Mouse (Mus musculus) liver, embryonic 11.5 days (tissue): ENCODE data around the gene Vmn1r7. TPM values are rescaled to one million over a fixed set of nuclear protein-coding genes. Genes with fewer than 3 reads are reported as not detected.
"Not testable (repeated sequence)": the region's sequence is repeated elsewhere in the genome, so short reads cannot be mapped to it uniquely, and the experiment has no call there.

ENCODE experiments used
- ATAC-seq: fragments of 200-750 bp; cut with Nextera tagmentation; replicated peaks from 2 replicates; pipeline ENCODE4 v1.8.0; 2017; ENCODE audit warnings: moderate number of reproducible peaks, mild to moderate bottlenecking, moderate TSS enrichment, moderate library complexity; ENCODE audit not compliant: low FRiP score
- DNase-seq: peaks from one replicate; pipeline ENCODE4 v3.0.0-alpha.2; 2017; ENCODE audit warnings: low spot score
- H3K27ac ChIP-seq: fragments of 300-500 bp; sonication (generic); 2 replicates; pipeline ENCODE4 v1.5.1; 2014; ENCODE audit warnings: mild to moderate bottlenecking, low read depth, low read length, control low read depth
- H3K27me3 ChIP-seq: fragments of 300-500 bp; sonication (generic); replicated peaks from 2 replicates; pipeline ENCODE4 v1.6.1; 2014; ENCODE audit warnings: low read length, mixed read lengths; ENCODE audit not compliant: control insufficient read depth, insufficient read depth
- H3K36me3 ChIP-seq: fragments of 300-500 bp; sonication (generic); 2 replicates; pipeline ENCODE4 v1.6.1; 2014; ENCODE audit warnings: mild to moderate bottlenecking, low read length, moderate library complexity, mixed read lengths; ENCODE audit not compliant: control insufficient read depth, insufficient read depth
- H3K4me1 ChIP-seq: fragments of 300-500 bp; sonication (generic); replicated peaks from 2 replicates; pipeline ENCODE4 v1.6.1; 2014; ENCODE audit warnings: low read length, mixed read lengths; ENCODE audit not compliant: control insufficient read depth, insufficient read depth
- H3K4me2 ChIP-seq: fragments of 300-500 bp; sonication (generic); 2 replicates; pipeline ENCODE4 v1.6.1; 2014; ENCODE audit warnings: mild to moderate bottlenecking, control low read depth, moderate library complexity
- H3K4me3 ChIP-seq: fragments of 300-500 bp; sonication (generic); 2 replicates; pipeline ENCODE4 v1.5.1; 2014; ENCODE audit warnings: low read depth, low read length, control low read depth
- H3K9ac ChIP-seq: fragments of 300-500 bp; sonication (generic); 2 replicates; pipeline ENCODE4 v1.6.1; 2014; ENCODE audit warnings: low read depth, low read length, control low read depth
- H3K9me3 ChIP-seq: fragments of 300-500 bp; sonication (generic); 2 replicates; pipeline ENCODE4 v1.6.1; 2016; ENCODE audit warnings: low read length, inconsistent platforms, mixed read lengths; ENCODE audit not compliant: control insufficient read depth
- WGBS: fragments of 180-500 bp; shearing (Covaris S2); extraction: QIAGEN DNeasy Blood & Tissue Kit; methylation state at CpG from one replicate; pipeline ENCODE4 v1.1.7; 2014; 5-methylcytosine and 5-hydroxymethylcytosine counted together
- polyA plus RNA-seq: library from polyadenylated mRNA; unstranded; fragments of >200 nt; fragmentation: Nextera tagmentation; extraction: Ambion mirVana; gene quantifications from 2 replicates; pipeline ENCODE4 v1.2.1, GENCODE M21; 2014

The Vmn1r7 gene
- not detected in 2 replicates for polyA plus RNA-seq

DNA sequence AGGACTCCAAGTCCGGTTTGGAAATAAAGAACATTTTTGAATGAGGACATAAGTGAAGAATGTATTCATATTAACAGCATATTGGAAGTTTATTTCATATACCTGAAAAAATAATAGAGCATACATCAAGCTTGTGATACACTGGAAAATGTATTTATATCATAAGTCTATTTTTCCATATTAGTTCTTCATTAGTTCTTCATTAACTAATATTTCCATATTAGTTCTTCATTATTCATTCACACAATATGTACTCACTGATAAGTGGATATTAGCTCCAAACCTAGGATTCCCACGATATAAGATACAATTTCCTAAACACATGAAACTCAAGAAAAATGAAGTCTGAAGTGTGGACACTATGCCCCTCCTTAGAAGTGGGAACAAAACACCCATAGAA lies at the start of gene Vmn1r7:
TSS of gene Vmn1r7 (minus strand) at position 101 of the 400 bp plus-strand sequence.
- H3K27me3 ChIP-seq, H3K4me3 ChIP-seq, H3K9ac ChIP-seq, DNase-seq, H3K27ac ChIP-seq, H3K9me3 ChIP-seq, H3K36me3 ChIP-seq, H3K4me2 ChIP-seq, H3K4me1 ChIP-seq, ATAC-seq: not testable (repeated sequence)
- WGBS, result 77% methylated on average over 2 of the region's 2 CpGs

DNA sequence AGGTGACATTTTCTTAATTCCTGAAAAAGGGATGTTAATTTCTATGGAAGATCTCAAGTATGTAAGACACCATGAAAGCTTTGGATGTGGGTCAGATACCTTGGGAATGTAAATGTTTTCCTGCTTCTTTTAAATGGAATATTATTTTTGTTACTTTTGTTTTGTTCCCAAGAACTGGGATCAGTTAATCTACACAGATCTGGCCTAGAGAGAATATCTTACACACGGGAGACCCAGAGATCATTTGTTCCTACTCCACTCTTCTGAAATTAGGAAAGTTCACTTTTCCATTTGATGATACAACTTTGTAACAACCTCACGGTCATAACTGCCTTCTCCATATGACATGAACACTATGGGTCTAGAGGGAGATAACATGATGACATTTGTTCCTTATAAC lies 41.4 kb upstream of the Vmn1r7 start, which contains the start of gene Vmn1r9:
TSS of gene Vmn1r9 (plus strand) at position 301 of the 400 bp plus-strand sequence.
- Histone ChIP-seq H3K9me3 (no peaks in the 10 kb centered on the region), H3K9ac (no peak within 1 kb of the TSS), H3K4me2 (no peak within 1 kb of the TSS), H3K27me3 (no peaks in the 10 kb centered on the region), H3K27ac (no peak within 1 kb of the TSS), H3K36me3 (no peaks in the 10 kb centered on the region), H3K4me3 (no peak within 1 kb of the TSS), H3K4me1 (no peaks in the 10 kb centered on the region)
- 80% methylated on average over 2 of the region's 2 CpGs for WGBS
- DNase-seq (no peak), ATAC-seq (no peak)

DNA sequence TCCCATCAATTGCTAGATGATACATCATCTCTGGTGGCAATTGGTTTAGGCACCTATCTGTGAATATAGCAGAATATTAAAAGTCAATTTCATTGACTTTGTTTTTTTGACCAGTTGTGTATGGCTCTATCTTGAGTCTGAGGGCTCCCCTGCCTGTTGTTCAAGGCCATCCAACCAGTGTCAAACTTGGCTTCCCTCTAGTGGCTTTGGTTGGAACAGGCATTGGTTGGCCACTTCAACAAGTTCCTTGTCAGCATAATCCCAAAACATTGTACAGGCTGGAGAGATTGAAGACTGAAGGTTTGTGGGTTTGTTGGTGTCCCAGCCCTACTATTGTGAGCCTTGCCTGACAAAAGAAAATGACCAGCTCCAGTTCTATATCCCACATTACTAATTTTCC lies 38.6 kb upstream of the Vmn1r7 start:
- DNase-seq (no peak), ATAC-seq (no peak)
- no peak overlapping the region for H3K4me3 ChIP-seq
- no peaks in the 10 kb centered on the region for H3K9me3 ChIP-seq
- H3K9ac ChIP-seq, result no peak overlapping the region
- no peak overlapping the region for H3K4me2 ChIP-seq
- no peaks in the 10 kb centered on the region for H3K4me1 ChIP-seq
- H3K36me3 ChIP-seq, result no peaks in the 10 kb centered on the region
- no peaks in the 10 kb centered on the region for H3K27me3 ChIP-seq
- H3K27ac ChIP-seq, result no peak overlapping the region

DNA sequence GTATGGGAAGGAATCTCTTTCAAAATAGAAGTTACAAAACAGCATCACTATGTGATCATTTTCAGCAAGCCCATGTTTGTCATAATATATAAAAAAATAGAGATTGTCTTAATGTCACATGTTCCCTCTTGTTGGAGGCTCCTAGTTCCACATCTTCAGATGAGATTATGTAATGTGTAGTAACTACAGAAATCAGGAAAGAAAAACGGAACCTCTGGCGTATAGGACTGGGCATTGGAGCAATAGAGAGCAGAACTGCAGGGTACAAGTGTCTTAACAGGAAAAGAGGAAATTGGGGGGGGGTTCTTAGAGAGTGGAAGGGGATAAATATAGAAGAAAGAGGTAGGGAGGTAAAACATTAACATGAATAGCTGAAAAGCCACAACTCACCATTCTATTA lies 9.6 kb upstream of the Vmn1r7 start:
- H3K4me3 ChIP-seq, result no peak overlapping the region
- H3K27ac ChIP-seq, result no peak overlapping the region
- WGBS, result 64% methylated on average over 2 of the region's 2 CpGs
- no peaks in the 10 kb centered on the region for H3K9me3 ChIP-seq
- no peaks in the 10 kb centered on the region for H3K4me1 ChIP-seq
- DNase-seq, result no peak
- no peak for ATAC-seq
- no peaks in the 10 kb centered on the region for H3K27me3 ChIP-seq
- H3K36me3 ChIP-seq, result no peaks in the 10 kb centered on the region
- no peak overlapping the region for H3K4me2 ChIP-seq
- H3K9ac ChIP-seq, result no peak overlapping the region

DNA sequence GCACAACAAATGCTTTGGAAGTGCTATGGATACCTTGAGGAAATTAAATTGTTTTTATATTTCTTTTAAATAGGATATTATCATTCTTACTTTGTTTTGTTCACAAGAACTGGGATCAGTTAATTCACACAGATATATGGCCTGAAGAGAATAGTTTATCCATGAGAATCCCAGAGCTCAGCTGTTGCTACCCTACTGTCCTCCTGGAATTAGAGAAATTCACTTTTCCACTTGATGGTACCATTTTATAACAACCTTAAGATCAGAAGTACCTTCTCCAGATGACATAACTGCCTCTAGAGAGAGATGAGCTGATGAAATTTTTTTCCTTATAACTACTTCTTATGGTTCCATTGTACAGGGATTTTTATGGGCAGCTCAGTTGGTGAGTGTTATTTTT lies 6.9 kb upstream of the Vmn1r7 start, which contains the start of gene Vmn1r8:
TSS of gene Vmn1r8 (plus strand) at position 301 of the 400 bp plus-strand sequence.
- ATAC-seq (no peak), DNase-seq (no peak)
- no peak within 1 kb of the TSS for H3K4me2 ChIP-seq
- H3K36me3 ChIP-seq, result no peaks in the 10 kb centered on the region
- H3K9ac ChIP-seq, result no peak within 1 kb of the TSS
- no peak within 1 kb of the TSS for H3K4me3 ChIP-seq
- H3K27me3 ChIP-seq, result no peaks in the 10 kb centered on the region
- no peaks in the 10 kb centered on the region for H3K9me3 ChIP-seq
- no peak within 1 kb of the TSS for H3K27ac ChIP-seq
- no peaks in the 10 kb centered on the region for H3K4me1 ChIP-seq

DNA sequence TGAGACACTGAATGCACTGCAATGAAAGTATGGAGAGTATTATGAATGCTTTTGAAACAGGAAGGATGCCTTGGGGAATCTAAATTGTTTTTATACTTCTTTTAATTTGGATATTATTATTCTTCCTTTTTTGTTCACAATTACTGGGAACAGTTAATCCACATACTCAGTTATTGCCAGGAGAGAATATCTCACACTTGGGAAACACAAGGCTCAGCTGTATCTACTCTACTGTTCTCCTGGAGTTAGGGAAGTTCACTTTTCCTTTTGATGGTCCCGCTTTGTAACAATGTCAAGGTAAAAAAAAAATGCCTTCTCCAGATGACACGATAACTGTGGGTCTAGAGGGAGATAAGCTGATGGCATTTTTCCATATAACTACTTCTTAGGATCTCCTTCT lies 28.2 kb downstream of the Vmn1r7 start, which contains the start of gene Vmn1r6:
TSS of gene Vmn1r6 (plus strand) at position 301 of the 400 bp plus-strand sequence.
- Histone ChIP-seq H3K9me3 (no peaks in the 10 kb centered on the region), H3K4me2 (no peak within 1 kb of the TSS), H3K4me1 (no peaks in the 10 kb centered on the region), H3K36me3 (no peaks in the 10 kb centered on the region), H3K9ac (no peak within 1 kb of the TSS), H3K4me3 (no peak within 1 kb of the TSS), H3K27ac (no peak within 1 kb of the TSS), H3K27me3 (no peaks in the 10 kb centered on the region)
- WGBS, result 76% methylated on average over 2 of the region's 2 CpGs
- ATAC-seq (no peak), DNase-seq (no peak)

Other genes with a start within 250 kb of the Vmn1r7 start
- gene Kbtbd2, start 227.5 kb downstream of the Vmn1r7 start, polyA plus RNA-seq, result 24.4 and 27.9 TPM in 2 replicates
- gene Fkbp9, start 193.3 kb downstream of the Vmn1r7 start, polyA plus RNA-seq, result 56.8 and 57.5 TPM in 2 replicates
- 164 and 171 TPM in 2 replicates for gene Nt5c3, start 101.4 kb downstream of the Vmn1r7 start, polyA plus RNA-seq
- 0.18 and 0.57 TPM in 2 replicates for gene Vmn1r4, start 101.3 kb downstream of the Vmn1r7 start, polyA plus RNA-seq
- gene Vmn1r5, start 55.1 kb downstream of the Vmn1r7 start, polyA plus RNA-seq, result not detected in 2 replicates
- not detected in 2 replicates for gene Vmn1r6, start 28.1 kb downstream of the Vmn1r7 start, polyA plus RNA-seq
- gene Vmn1r8, start 7.0 kb upstream of the Vmn1r7 start, polyA plus RNA-seq, result not detected in 2 replicates
- gene Vmn1r9, start 41.5 kb upstream of the Vmn1r7 start, polyA plus RNA-seq, result not detected in 2 replicates
- not detected in 2 replicates for gene Vmn1r10, start 84.1 kb upstream of the Vmn1r7 start, polyA plus RNA-seq
- not detected in 2 replicates for gene Vmn1r11, start 108.1 kb upstream of the Vmn1r7 start, polyA plus RNA-seq
- gene Vmn1r12, start 131.6 kb upstream of the Vmn1r7 start, polyA plus RNA-seq, result not detected in 2 replicates
- gene Vmn1r13, start 178.0 kb upstream of the Vmn1r7 start, polyA plus RNA-seq, result not detected in 2 replicates
- not detected in 2 replicates for gene Vmn1r14, start 206.4 kb upstream of the Vmn1r7 start, polyA plus RNA-seq
- gene Vmn1r15, start 232.6 kb upstream of the Vmn1r7 start, polyA plus RNA-seq, result not detected in 2 replicates